Mouse (Mus musculus) stomach, embryonic 15.5 days (tissue): ENCODE data around the gene Gpatch1. TPM values are rescaled to one million over a fixed set of nuclear protein-coding genes. Genes with fewer than 3 reads are reported as not detected.

ENCODE experiments used
- ATAC-seq: fragments of 200-750 bp; cut with Nextera tagmentation; 2 replicates; pipeline ENCODE4 v1.8.0; 2017; ENCODE audit warnings: low read depth, moderate number of reproducible peaks, moderate TSS enrichment; ENCODE audit not compliant: insufficient read depth, low FRiP score
- H3K27ac ChIP-seq: fragments of 300-500 bp; sonication (generic); 2 replicates; pipeline ENCODE4 v1.5.1; 2015; ENCODE audit warnings: mild to moderate bottlenecking, inconsistent platforms
- H3K27me3 ChIP-seq: fragments of 300-500 bp; sonication (generic); replicated peaks from 2 replicates; pipeline ENCODE4 v1.6.1; 2015; ENCODE audit warnings: inconsistent platforms
- H3K36me3 ChIP-seq: fragments of 300-500 bp; sonication (generic); 2 replicates; pipeline ENCODE4 v1.6.1; 2015; ENCODE audit warnings: inconsistent platforms
- H3K4me1 ChIP-seq: fragments of 300-500 bp; sonication (generic); 2 replicates; pipeline ENCODE4 v1.6.1; 2015; ENCODE audit warnings: inconsistent platforms
- H3K4me2 ChIP-seq: fragments of 300-500 bp; sonication (generic); 2 replicates; pipeline ENCODE4 v1.6.1; 2015; ENCODE audit warnings: mild to moderate bottlenecking, inconsistent platforms
- H3K4me3 ChIP-seq: fragments of 300-500 bp; sonication (generic); replicated peaks from 2 replicates; pipeline ENCODE4 v1.5.1; 2015; ENCODE audit warnings: inconsistent platforms
- H3K9ac ChIP-seq: fragments of 300-500 bp; sonication (generic); 2 replicates; pipeline ENCODE4 v1.6.1; 2015; ENCODE audit warnings: inconsistent platforms
- H3K9me3 ChIP-seq: fragments of 300-500 bp; sonication (generic); 2 replicates; pipeline ENCODE4 v1.6.1; 2016; ENCODE audit warnings: inconsistent platforms
- WGBS: fragments of 180-500 bp; shearing (Covaris S2); methylation state at CpG from one replicate; pipeline ENCODE4 v1.1.7; 2015; 5-methylcytosine and 5-hydroxymethylcytosine counted together
- polyA plus RNA-seq: library from polyadenylated mRNA; unstranded; fragments of >200 nt; fragmentation: Nextera tagmentation; extraction: Ambion mirVana; gene quantifications from 2 replicates; pipeline ENCODE4 v1.2.1, GENCODE M21; 2015

Gene Gpatch1
- 13.2 and 13.7 TPM in 2 replicates for polyA plus RNA-seq

- peak within 1 kb of the TSS; percentile 71 for H3K9ac ChIP-seq
- 0 out of 2 replicates have a peak within 1 kb of the TSS, but pooled peaks have one; percentile 13 for H3K27ac ChIP-seq
- H3K9me3 ChIP-seq, result no peaks in the 10 kb centered on the region
- no peaks in the 10 kb centered on the region for H3K27me3 ChIP-seq
- peaks cover 14% of the 10 kb centered on the region for H3K4me1 ChIP-seq
- ATAC-seq, result peak; percentile 74; the same call in 1 of the 2 replicates
- peak within 1 kb of the TSS; percentile 97 for H3K4me3 ChIP-seq
- peak within 1 kb of the TSS; percentile 62 for H3K4me2 ChIP-seq
- no peaks in the 10 kb centered on the region for H3K36me3 ChIP-seq
- under 1% methylated on average over 39 of the region's 39 CpGs for WGBS
Measured at GRCm38 (mm10) chr7:35317729-35318609, at the start of gene Gpatch1. TSS of gene Gpatch1 (minus strand) at chr7:35318440.

- Histone ChIP-seq H3K4me2 (no peak overlapping the region), H3K27ac (no peak overlapping the region)
Measured at GRCm38 (mm10) chr7:35365161-35365910, 47.1 kb upstream of the Gpatch1 start.

DNA sequence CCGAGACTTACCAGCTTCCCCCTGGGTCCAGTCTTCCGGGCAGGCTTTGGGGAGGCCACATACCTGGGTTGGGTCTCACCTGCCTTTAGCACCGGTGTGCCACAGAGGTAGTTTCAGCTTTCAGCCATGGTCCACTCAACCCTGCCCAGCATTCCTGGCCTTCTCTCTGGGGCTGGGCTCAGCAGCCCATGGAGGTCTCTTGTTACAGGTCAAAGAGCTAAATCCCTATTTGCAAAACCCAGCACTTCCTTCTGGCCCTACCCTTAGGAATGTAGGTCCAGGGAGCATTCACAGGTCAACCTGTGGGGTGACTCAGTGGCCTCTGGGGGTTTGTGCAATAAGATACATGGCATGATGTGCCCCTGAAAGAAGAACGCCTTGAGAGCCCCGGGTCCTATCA lies 44.6 kb upstream of the Gpatch1 start:
- H3K27ac ChIP-seq, result no peak overlapping the region
- H3K9ac ChIP-seq, result no peak overlapping the region
- H3K9me3 ChIP-seq, result no peaks in the 10 kb centered on the region

More at GRCm38 (mm10) chr7:35365161-35365910, 47.1 kb upstream of the Gpatch1 start:
- Histone ChIP-seq H3K4me1 (0 out of 2 replicates have a peak, but pooled peaks cover 6% of the 10 kb centered on the region), H3K27me3 (no peaks in the 10 kb centered on the region), H3K36me3 (no peaks in the 10 kb centered on the region), H3K9me3 (no peaks in the 10 kb centered on the region), H3K4me3 (no peak overlapping the region), H3K9ac (no peak overlapping the region)
- 72% methylated on average over 12 of the region's 12 CpGs for WGBS
- ATAC-seq, result no peak

DNA sequence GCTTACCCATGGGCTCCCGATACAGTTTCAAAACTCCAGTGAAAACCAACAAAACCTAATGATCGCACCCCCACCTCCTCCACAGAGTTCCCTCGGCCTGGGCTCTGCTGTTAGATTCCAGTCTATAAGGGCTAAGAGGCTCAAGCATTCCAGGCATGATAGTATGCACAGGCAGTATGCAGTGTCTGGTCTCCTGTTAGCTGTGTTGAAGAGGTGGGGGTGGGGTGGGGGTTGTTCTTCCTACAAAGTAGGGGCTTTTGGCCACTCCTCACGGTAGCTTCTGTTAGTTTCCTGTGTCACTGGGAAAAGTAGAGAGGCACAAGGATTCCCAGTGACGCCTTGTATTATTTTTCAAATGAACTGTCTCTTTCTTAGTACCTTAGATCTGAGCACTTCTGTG lies 44.0 kb upstream of the Gpatch1 start:
- H3K4me3 ChIP-seq, result no peak overlapping the region
- no peak overlapping the region for H3K9ac ChIP-seq
- H3K27ac ChIP-seq, result no peak overlapping the region
- no peak for ATAC-seq
- H3K4me2 ChIP-seq, result no peak overlapping the region
- H3K27me3 ChIP-seq, result no peaks in the 10 kb centered on the region
- H3K9me3 ChIP-seq, result no peaks in the 10 kb centered on the region
- 53% methylated on average over 5 of the region's 5 CpGs for WGBS
- no peaks in the 10 kb centered on the region for H3K36me3 ChIP-seq
- H3K4me1 ChIP-seq, result 0 out of 2 replicates have a peak, but pooled peaks cover 6% of the 10 kb centered on the region

More for the DNA sequence above, 44.6 kb upstream of the Gpatch1 start:
- Histone ChIP-seq H3K27me3 (no peaks in the 10 kb centered on the region), H3K4me1 (0 out of 2 replicates have a peak, but pooled peaks cover 6% of the 10 kb centered on the region), H3K36me3 (no peaks in the 10 kb centered on the region), H3K4me3 (no peak overlapping the region), H3K4me2 (no peak overlapping the region)
- WGBS, result 49% methylated on average over 5 of the region's 5 CpGs
- peak; percentile 54; the same call in 1 of the 2 replicates for ATAC-seq

- ATAC-seq, result no peak
- Histone ChIP-seq H3K27ac (no peak overlapping the region), H3K9me3 (no peaks in the 10 kb centered on the region), H3K4me3 (no peak overlapping the region), H3K27me3 (no peaks in the 10 kb centered on the region), H3K4me2 (no peak overlapping the region), H3K4me1 (0 out of 2 replicates have a peak, but pooled peaks cover 4% of the 10 kb centered on the region), H3K36me3 (no peaks in the 10 kb centered on the region), H3K9ac (no peak overlapping the region)
- 83% methylated on average over 12 of the region's 12 CpGs for WGBS
Measured at GRCm38 (mm10) chr7:35357621-35358020, 39.4 kb upstream of the Gpatch1 start.

- Histone ChIP-seq H3K9me3 (no peaks in the 10 kb centered on the region), H3K36me3 (no peaks in the 10 kb centered on the region), H3K4me2 (no peak overlapping the region), H3K27ac (peak overlapping the region; percentile 21; the same call in 1 of the 2 replicates), H3K4me1 (peaks cover 3% of the 10 kb centered on the region; the same call in 1 of the 2 replicates), H3K27me3 (no peaks in the 10 kb centered on the region), H3K4me3 (no peak overlapping the region), H3K9ac (no peak overlapping the region)
- WGBS, result 37% methylated on average over 5 of the region's 5 CpGs
- ATAC-seq, result no peak
Measured at GRCm38 (mm10) chr7:35355303-35355872, 37.1 kb upstream of the Gpatch1 start.

GRCm38 (mm10) chr7:35353306-35353705 lies 35.1 kb upstream of the Gpatch1 start:
- H3K9ac ChIP-seq, result no peak overlapping the region
- H3K4me1 ChIP-seq, result peaks cover 3% of the 10 kb centered on the region; the same call in 1 of the 2 replicates
- no peak overlapping the region for H3K27ac ChIP-seq
- H3K27me3 ChIP-seq, result no peaks in the 10 kb centered on the region
- WGBS, result 93% methylated on average over 15 of the region's 15 CpGs
- H3K36me3 ChIP-seq, result no peaks in the 10 kb centered on the region
- no peaks in the 10 kb centered on the region for H3K9me3 ChIP-seq
- ATAC-seq, result no peak
- no peak overlapping the region for H3K4me2 ChIP-seq
- H3K4me3 ChIP-seq, result no peak overlapping the region

DNA sequence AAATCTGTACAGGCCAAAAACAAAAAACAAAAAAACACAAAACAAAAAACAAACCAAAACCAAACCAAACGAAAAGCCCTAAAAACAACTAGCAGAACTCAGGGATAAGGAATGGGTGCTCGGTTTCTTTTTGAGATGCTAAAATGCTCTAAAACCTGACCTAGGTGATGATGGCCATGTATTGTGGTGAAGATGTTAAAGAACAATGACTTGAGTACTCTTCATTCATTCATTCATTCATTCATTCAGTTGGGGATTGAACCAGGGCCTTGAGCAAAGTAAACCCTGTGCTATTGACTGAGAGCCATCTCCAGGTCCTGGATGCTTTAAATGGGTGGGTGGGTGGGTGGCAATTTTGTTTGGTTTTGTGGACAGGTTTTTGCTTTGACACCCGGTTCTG lies 32.9 kb upstream of the Gpatch1 start:
- Histone ChIP-seq H3K4me3 (no peak overlapping the region), H3K9me3 (no peaks in the 10 kb centered on the region), H3K4me1 (peaks cover 7% of the 10 kb centered on the region; the same call in 1 of the 2 replicates), H3K27me3 (no peaks in the 10 kb centered on the region), H3K27ac (peak overlapping the region; percentile 72; the same call in 1 of the 2 replicates), H3K4me2 (no peak overlapping the region), H3K9ac (no peak overlapping the region), H3K36me3 (no peaks in the 10 kb centered on the region)
- WGBS, result 78% methylated on average over 3 of the region's 3 CpGs
- ATAC-seq, result no peak

DNA sequence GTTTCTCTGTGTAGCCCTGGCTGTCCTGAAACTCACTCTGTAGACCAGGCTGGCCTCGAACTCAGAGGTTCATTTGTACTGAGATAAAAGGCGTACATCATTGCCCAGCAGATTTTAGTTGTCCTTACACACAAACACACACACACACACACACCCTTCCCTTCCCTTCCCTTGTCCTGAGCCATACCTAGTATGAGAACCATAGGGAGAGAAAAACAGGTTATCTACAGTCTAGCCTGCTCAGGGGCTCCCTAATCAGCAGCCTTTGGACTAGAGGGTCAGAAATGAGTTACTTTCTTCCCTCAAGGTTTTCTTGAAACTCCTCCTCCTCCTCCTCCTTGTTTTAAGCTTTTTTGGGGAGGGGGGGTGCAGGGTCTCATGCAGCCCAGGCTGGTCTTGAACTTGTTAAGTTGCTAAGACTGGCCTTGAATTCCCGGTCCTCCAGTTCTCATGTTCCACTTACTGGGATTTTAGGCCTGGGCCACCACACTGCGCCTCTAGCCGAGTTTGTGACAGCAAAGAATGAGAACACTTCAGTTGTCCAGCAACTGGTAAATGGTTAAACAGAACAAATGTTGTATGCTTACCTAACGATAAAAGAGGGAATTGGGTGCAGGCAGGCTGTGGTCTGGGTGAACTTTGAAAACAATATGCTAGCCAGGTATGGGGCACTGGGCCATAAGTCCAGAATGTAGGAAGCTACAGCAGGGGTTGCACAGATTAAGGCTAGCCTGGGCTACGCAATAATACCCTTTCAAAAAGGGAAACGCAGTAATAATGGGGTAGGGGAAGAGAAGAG lies 31.8 kb upstream of the Gpatch1 start:
- Histone ChIP-seq H3K27ac (peak overlapping the region; percentile 72), H3K4me2 (no peak overlapping the region), H3K9me3 (no peaks in the 10 kb centered on the region), H3K36me3 (no peaks in the 10 kb centered on the region), H3K27me3 (no peaks in the 10 kb centered on the region), H3K9ac (no peak overlapping the region), H3K4me1 (peaks cover 7% of the 10 kb centered on the region; the same call in 1 of the 2 replicates), H3K4me3 (no peak overlapping the region)
- 71% methylated on average over 8 of the region's 8 CpGs for WGBS
- ATAC-seq, result peak; percentile 57; the same call in 1 of the 2 replicates

DNA sequence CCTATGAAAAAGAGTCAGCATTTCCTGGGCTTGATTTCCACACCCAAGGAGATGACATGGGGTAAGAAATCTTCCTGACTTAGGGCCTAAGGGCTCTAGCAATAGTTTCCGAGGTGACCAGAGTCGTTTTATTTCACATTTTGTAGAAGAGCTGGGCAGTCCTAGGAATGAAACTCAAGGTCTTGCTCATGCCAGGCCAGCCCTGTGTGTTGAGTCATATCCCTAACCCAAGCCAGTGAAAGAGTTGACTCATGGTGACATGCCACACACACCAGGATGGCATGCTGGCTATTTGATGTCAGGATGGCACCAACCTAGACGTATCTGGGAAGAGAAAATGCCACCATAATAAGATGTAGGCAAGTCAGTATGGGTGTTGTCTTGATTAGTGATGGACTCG lies 30.8 kb upstream of the Gpatch1 start:
- H3K27ac ChIP-seq, result peak overlapping the region; percentile 36; the same call in 1 of the 2 replicates

More for the DNA sequence above, 30.8 kb upstream of the Gpatch1 start:
- Histone ChIP-seq H3K9ac (no peak overlapping the region), H3K4me2 (no peak overlapping the region), H3K36me3 (no peaks in the 10 kb centered on the region), H3K9me3 (no peaks in the 10 kb centered on the region), H3K4me1 (peaks cover 7% of the 10 kb centered on the region; the same call in 1 of the 2 replicates), H3K4me3 (no peak overlapping the region), H3K27me3 (no peaks in the 10 kb centered on the region)
- no peak for ATAC-seq
- WGBS, result 87% methylated on average over 4 of the region's 4 CpGs
